Mouse (Mus musculus) lung, postnatal 0 days (tissue): ENCODE data around the gene Comt.

ENCODE experiments used
- CTCF ChIP-seq: IDR thresholded peaks from 2 replicates; pipeline ENCODE4 v1.5.1; 2016; ENCODE audit warnings: antibody characterized with exemption, mild to moderate bottlenecking
- EP300 ChIP-seq: IDR thresholded peaks from 2 replicates; pipeline ENCODE4 v1.6.1; 2016; ENCODE audit warnings: antibody characterized with exemption, mild to moderate bottlenecking, control low read depth

DNA sequence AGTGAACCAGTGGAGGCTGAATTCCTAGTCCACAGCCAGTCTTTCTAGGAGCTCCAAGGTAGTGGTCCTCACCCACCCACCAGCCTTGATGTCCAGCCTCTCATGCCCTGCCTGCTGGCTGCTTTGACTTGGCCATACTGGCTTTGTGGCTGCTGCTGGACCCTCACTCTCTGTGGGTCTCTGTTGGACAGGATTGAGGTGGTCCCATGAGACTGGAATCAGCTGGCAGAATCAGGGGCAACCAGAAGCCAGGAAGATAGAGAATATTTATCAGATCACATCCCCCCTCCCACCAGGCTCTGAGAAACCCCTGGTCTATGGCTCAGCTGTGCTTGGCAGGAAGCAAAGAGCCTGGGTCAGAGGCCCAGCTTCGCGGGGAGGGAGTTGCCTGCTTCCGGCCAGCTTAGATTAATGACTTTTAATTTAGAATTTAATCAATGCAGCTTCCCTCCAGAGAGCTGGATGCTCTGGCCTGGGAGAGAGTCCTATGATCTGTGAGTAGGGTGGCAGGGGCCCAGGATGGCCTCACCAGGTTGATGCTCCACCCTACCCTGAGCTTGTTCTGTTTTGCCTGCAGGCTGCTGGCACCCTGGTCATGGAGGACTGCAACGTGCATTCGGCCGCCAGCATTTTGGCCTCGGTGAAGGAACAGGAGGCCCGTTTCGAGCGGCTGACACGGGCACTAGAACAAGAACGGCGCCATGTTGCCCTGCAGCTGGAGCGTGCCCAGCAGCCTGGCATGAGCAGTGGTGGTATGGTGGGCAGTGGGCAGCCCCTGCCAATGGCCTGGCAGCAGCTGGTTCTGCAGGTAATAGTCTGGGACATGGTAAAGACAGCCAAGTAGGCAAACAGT is 37.8 kb downstream of the Comt start:
- TF ChIP-seq CTCF (no peak), EP300 (no peak)
